Mouse (Mus musculus): Measurements from ENCODE around the gene Olfr315. TPM values are rescaled to one million over a fixed set of nuclear protein-coding genes. Genes with fewer than 3 reads are reported as not detected.
"Not testable (repeated sequence)": the region's sequence is repeated elsewhere in the genome, so short reads cannot be mapped to it uniquely, and the experiment has no call there.

Gene Olfr315
- total RNA-seq, 4 experiments from 2014 or later = not detected

GRCm38 (mm10) chr11:58815676-58816075, 42.7 kb downstream of the Olfr315 start:
- DNase-seq (ENCODE audit: low spot score in 2 of 2) = no peak

GRCm38 (mm10) chr11:58828937-58829336, 55.9 kb downstream of the Olfr315 start, which contains the start of gene Olfr312:
Olfr312 (plus strand) TSS chr11:58829237.
- DNase-seq (ENCODE audit: low spot score in 2 of 2) = not testable (repeated sequence)

GRCm38 (mm10) chr11:58829764-58830163, 56.8 kb downstream of the Olfr315 start:
- DNase-seq (ENCODE audit: low spot score in 2 of 2) = no peak

Other genes starting within 250 kb of the Olfr315 start
- gene Olfr330, start 238.4 kb upstream of the Olfr315 start, total RNA-seq (2022) = not detected
- gene Olfr329-ps, start 226.8 kb upstream of the Olfr315 start, total RNA-seq (2022) = not detected
- under 1 TPM in 3 of 4 experiments, not detected in 1; 0.14 to 0.25 (median 0.17) TPM for gene Olfr328, start 217.6 kb upstream of the Olfr315 start, total RNA-seq (2022)
- not detected for gene Olfr224, start 202.6 kb upstream of the Olfr315 start, total RNA-seq (2022)
- gene Olfr325, start 195.5 kb upstream of the Olfr315 start, total RNA-seq (2022) = not detected
- gene Olfr324, start 178.1 kb upstream of the Olfr315 start, total RNA-seq (2022) = not detected
- gene 2210407C18Rik, start 157.1 kb upstream of the Olfr315 start, total RNA-seq (2022) = not detected
- not detected for gene Olfr323, start 142.7 kb upstream of the Olfr315 start, total RNA-seq (2022)
- gene Trim58, start 132.7 kb upstream of the Olfr315 start, total RNA-seq (2022) = not detected
- gene Olfr322, start 114.4 kb upstream of the Olfr315 start, total RNA-seq (2022) = not detected
- not detected for gene Olfr320, start 92.1 kb upstream of the Olfr315 start, total RNA-seq (2022)
- gene Olfr319, start 74.0 kb upstream of the Olfr315 start, total RNA-seq (2022) = not detected
- under 1 TPM in 3 of 4 experiments, not detected in 1; 0.09 to 0.13 (median 0.11) TPM for gene Olfr318, start 49.2 kb upstream of the Olfr315 start, total RNA-seq (2022)
- under 1 TPM in 2 of 4 experiments, not detected in 2; 0.35 to 0.44 TPM for gene Olfr317, start 34.0 kb upstream of the Olfr315 start, total RNA-seq (2022)
- 1 to 10 TPM; 1.3 to 2.0 (median 1.7) TPM for gene Olfr316, start 20.5 kb upstream of the Olfr315 start, total RNA-seq (2022)
- not detected for gene Olfr314, start 9.8 kb downstream of the Olfr315 start, total RNA-seq (2022)
- gene Fam183b, start 28.8 kb downstream of the Olfr315 start, total RNA-seq (2022) = 1 to 10 TPM; 1.1 to 3.5 (median 1.6) TPM
- gene Olfr313, start 41.8 kb downstream of the Olfr315 start, total RNA-seq (2022) = not detected
- gene Olfr312, start 56.0 kb downstream of the Olfr315 start, total RNA-seq (2022) = not detected
- not detected for gene Olfr311, start 66.1 kb downstream of the Olfr315 start, total RNA-seq (2022)
- 10 to 100 TPM; 15.6 to 19.3 (median 17.8) TPM for gene Gm12258, start 74.0 kb downstream of the Olfr315 start, total RNA-seq (2022)
- 10 to 100 TPM in 3 of 4 experiments, 1 to 10 TPM in 1; 7.3 to 14.5 (median 12.3) TPM for gene 2810021J22Rik, start 94.0 kb downstream of the Olfr315 start, total RNA-seq (2022)
- gene Zfp39, start 131.0 kb downstream of the Olfr315 start, total RNA-seq (2022) = 10 to 100 TPM in 3 of 4 experiments, 1 to 10 TPM in 1; 9.1 to 11.6 (median 10.4) TPM
- gene Btnl10, start 144.7 kb downstream of the Olfr315 start, total RNA-seq (2022) = not detected
- gene Rnf187, start 165.7 kb downstream of the Olfr315 start, total RNA-seq (2022) = 100 to 1,000 TPM; 448 to 480 (median 462) TPM
- gene Hist3h2ba, start 175.7 kb downstream of the Olfr315 start, total RNA-seq (2022) = 100 to 1,000 TPM in 3 of 4 experiments, 10 to 100 TPM in 1; 96.1 to 129 (median 115) TPM
- 10 to 100 TPM; 54.1 to 63.0 (median 57.1) TPM for gene Hist3h2a, start 181.5 kb downstream of the Olfr315 start, total RNA-seq (2022)
- 1 to 10 TPM; 3.7 to 5.0 (median 4.1) TPM for gene Trim17, start 181.5 kb downstream of the Olfr315 start, total RNA-seq (2022)
- 10 to 100 TPM; 22.6 to 27.6 (median 26.7) TPM for gene Trim11, start 204.9 kb downstream of the Olfr315 start, total RNA-seq (2022)

All from left cerebral cortex, adult 8-10 months (tissue).